Mouse (Mus musculus) adrenal gland, postnatal 25 days (tissue): ENCODE results near the gene Olfr1467. TPM values are rescaled to one million over a fixed set of nuclear protein-coding genes. Genes with fewer than 3 reads are reported as not detected.

Experiments
- DNase-seq: peaks from one replicate; pipeline ENCODE4 v3.0.0; 2021; ENCODE audit warnings: mixed read lengths
- long read RNA-seq: library from polyadenylated mRNA; stranded (forward); transcript quantifications from one replicate; pipeline ENCODE4 v2.0.0, GENCODE M21; 2021
- total RNA-seq: library from RNA; stranded (reverse); gene quantifications from 2 replicates; pipeline ENCODE4 v1.2.3, GENCODE M21; 2021

Gene Olfr1467
- not detected in 2 replicates for total RNA-seq
- long read RNA-seq, result 0 reads

GRCm38 (mm10) chr19:13361936-13362335, at the start of gene Olfr1467:
Olfr1467 (plus strand) TSS chr19:13362236.
- no peak for DNase-seq

- no peak for DNase-seq
These were observed 46.6 kb upstream of the Olfr1467 start, which contains the start of gene Olfr1465 for GRCm38 (mm10) chr19:13315441-13315840. Olfr1465 (minus strand) TSS chr19:13315541.

- DNase-seq, result no peak
These were observed 23.5 kb upstream of the Olfr1467 start, which contains the start of gene Olfr1466 for GRCm38 (mm10) chr19:13338562-13338961. Olfr1466 (plus strand) TSS chr19:13338862.

GRCm38 (mm10) chr19:13407549-13407948, 45.5 kb downstream of the Olfr1467 start, which contains the start of gene Olfr1469:
Olfr1469 (plus strand) TSS chr19:13407849.
- DNase-seq, result no peak

Other genes with a start within 250 kb of the Olfr1467 start
- gene Olfr1459, start 212.7 kb upstream of the Olfr1467 start, total RNA-seq, result 0.09 TPM in 1 of 2 replicates, not detected in the other
- gene Olfr1461, start 199.2 kb upstream of the Olfr1467 start, total RNA-seq, result not detected in 2 replicates
- not detected in 2 replicates for gene Olfr1462, start 176.5 kb upstream of the Olfr1467 start, total RNA-seq
- gene Olfr1463, start 130.9 kb upstream of the Olfr1467 start, total RNA-seq, result not detected in 2 replicates
- not detected in 2 replicates for gene Olfr1465, start 46.7 kb upstream of the Olfr1467 start, total RNA-seq
- gene Olfr1466, start 23.4 kb upstream of the Olfr1467 start, total RNA-seq, result not detected in 2 replicates
- gene Olfr1469, start 45.6 kb downstream of the Olfr1467 start, total RNA-seq, result not detected in 2 replicates
- gene Olfr1471, start 81.2 kb downstream of the Olfr1467 start, total RNA-seq, result not detected in 2 replicates
- gene Olfr1472, start 93.8 kb downstream of the Olfr1467 start, total RNA-seq, result not detected in 2 replicates
- not detected in 2 replicates for gene Olfr1474, start 107.3 kb downstream of the Olfr1467 start, total RNA-seq
- not detected in 2 replicates for gene Olfr1475, start 118.0 kb downstream of the Olfr1467 start, total RNA-seq
- gene Olfr1477, start 138.3 kb downstream of the Olfr1467 start, total RNA-seq, result not detected in 2 replicates
- not detected in 2 replicates for gene Olfr1480, start 165.7 kb downstream of the Olfr1467 start, total RNA-seq
- gene Olfr1484, start 221.3 kb downstream of the Olfr1467 start, total RNA-seq, result not detected in 2 replicates